Mouse (Mus musculus) hindbrain, embryonic 14.5 days (tissue): ENCODE results near the gene Vmn1r2. TPM values are rescaled to one million over a fixed set of nuclear protein-coding genes. Genes with fewer than 3 reads are reported as not detected.
"Not testable (repeated sequence)": the region's sequence is repeated elsewhere in the genome, so short reads cannot be mapped to it uniquely, and the experiment has no call there.

ENCODE experiments used
- ATAC-seq: fragments of 200-750 bp; cut with Nextera tagmentation; 2 replicates; pipeline ENCODE4 v1.8.0; 2017; ENCODE audit warnings: moderate number of reproducible peaks, mild to moderate bottlenecking, moderate TSS enrichment, moderate library complexity; ENCODE audit not compliant: low FRiP score
- DNase-seq: peaks from one replicate; pipeline ENCODE4 v3.0.0-alpha.2; 2015; ENCODE audit warnings: low spot score
- H3K27ac ChIP-seq: fragments of 300-500 bp; sonication (generic); 2 replicates; pipeline ENCODE4 v1.5.1; 2014; ENCODE audit warnings: mild to moderate bottlenecking, moderate library complexity
- H3K27me3 ChIP-seq: fragments of 300-500 bp; sonication (generic); 2 replicates; pipeline ENCODE4 v1.6.1; 2014; ENCODE audit warnings: mild to moderate bottlenecking, low read length, mixed read lengths; ENCODE audit not compliant: control insufficient read depth, insufficient read depth
- H3K36me3 ChIP-seq: fragments of 300-500 bp; sonication (generic); replicated peaks from 2 replicates; pipeline ENCODE4 v1.6.1; 2014; ENCODE audit not compliant: control insufficient read depth, insufficient read depth
- H3K4me1 ChIP-seq: fragments of 300-500 bp; sonication (generic); replicated peaks from 2 replicates; pipeline ENCODE4 v1.6.1; 2014; ENCODE audit warnings: antibody characterized with exemption, low read length, mixed read lengths; ENCODE audit not compliant: control insufficient read depth, insufficient read depth
- H3K4me2 ChIP-seq: fragments of 300-500 bp; sonication (generic); replicated peaks from 2 replicates; pipeline ENCODE4 v1.6.1; 2014; ENCODE audit warnings: mild to moderate bottlenecking, moderate library complexity
- H3K4me3 ChIP-seq: fragments of 300-500 bp; sonication (generic); replicated peaks from 2 replicates; pipeline ENCODE4 v1.5.1; 2014; ENCODE audit warnings: mild to moderate bottlenecking, low read length
- H3K9ac ChIP-seq: fragments of 300-500 bp; sonication (generic); 2 replicates; pipeline ENCODE4 v1.6.1; 2014
- H3K9me3 ChIP-seq: fragments of 300-500 bp; sonication (generic); 2 replicates; pipeline ENCODE4 v1.6.1; 2016; ENCODE audit warnings: low read length; ENCODE audit not compliant: control insufficient read depth
- WGBS: fragments of 180-500 bp; shearing (Covaris S2); extraction: QIAGEN DNeasy Blood & Tissue Kit; methylation state at CpG from one replicate; pipeline ENCODE4 v1.1.7; 2014; 5-methylcytosine and 5-hydroxymethylcytosine counted together
- polyA plus RNA-seq: library from polyadenylated mRNA; unstranded; fragments of >200 nt; fragmentation: Nextera tagmentation; extraction: Ambion mirVana; gene quantifications from 2 replicates; pipeline ENCODE4 v1.2.1, GENCODE M21; 2014

Gene Vmn1r2
- polyA plus RNA-seq, 1 experiment from 2014 or later: not detected

DNA sequence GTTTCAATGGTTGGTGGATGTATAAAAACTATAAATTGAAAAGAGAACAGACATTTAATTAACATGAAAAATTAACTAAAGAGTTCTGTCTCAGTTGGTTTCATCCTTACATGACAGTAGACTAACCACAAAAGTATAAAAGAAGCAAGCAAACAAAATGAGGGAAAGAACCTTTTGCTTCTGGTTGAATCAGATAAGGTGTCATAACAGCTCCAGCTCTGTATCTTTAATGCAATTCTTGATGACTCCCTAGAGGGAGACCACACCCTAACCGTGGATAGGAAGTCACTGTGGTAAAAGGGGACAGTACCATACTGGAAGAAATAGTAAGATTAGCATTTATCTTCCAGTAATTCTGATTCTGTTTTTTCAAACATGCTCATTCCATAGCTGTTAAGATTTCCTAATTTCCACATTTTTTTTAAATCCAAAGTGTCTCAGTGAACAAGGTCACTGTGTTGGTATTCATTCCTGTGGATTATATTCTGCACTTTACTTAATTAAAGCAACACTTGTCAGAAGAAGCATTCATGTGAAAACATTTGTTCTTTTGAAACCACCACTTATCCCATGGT lies 42.6 kb downstream of the Vmn1r2 start:
- not testable (repeated sequence) for H3K9ac ChIP-seq, H3K36me3 ChIP-seq, H3K4me1 ChIP-seq, H3K27me3 ChIP-seq, H3K27ac ChIP-seq, H3K4me2 ChIP-seq, H3K4me3 ChIP-seq, H3K9me3 ChIP-seq, ATAC-seq, DNase-seq
- WGBS: no CpG with 5 or more reads among the region's 1 CpGs

DNA sequence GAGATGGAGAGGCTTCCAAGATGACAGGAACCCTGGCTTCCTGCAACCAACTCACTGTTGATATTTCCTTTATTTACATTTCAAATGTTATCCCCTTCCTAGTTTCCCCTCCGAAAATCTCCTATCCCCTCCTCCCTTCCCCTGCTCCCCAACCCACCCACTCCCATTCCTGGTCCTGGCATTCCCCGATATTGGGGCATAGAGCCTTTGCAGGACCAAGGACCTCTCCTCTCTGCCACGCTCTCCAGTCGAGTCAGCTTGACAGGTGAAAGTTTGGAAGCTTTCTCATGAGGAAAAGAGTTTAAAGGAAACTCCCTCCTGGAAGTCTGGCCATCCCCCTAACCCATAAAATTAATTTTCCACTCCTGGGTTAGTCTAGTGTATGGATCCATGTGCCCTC lies 46.2 kb downstream of the Vmn1r2 start:
- H3K4me2 ChIP-seq, H3K27me3 ChIP-seq, H3K27ac ChIP-seq, H3K4me1 ChIP-seq, H3K9me3 ChIP-seq, H3K4me3 ChIP-seq, DNase-seq, ATAC-seq, H3K9ac ChIP-seq, H3K36me3 ChIP-seq: not testable (repeated sequence)
- WGBS: 89% methylated on average over 4 of the region's 4 CpGs

DNA sequence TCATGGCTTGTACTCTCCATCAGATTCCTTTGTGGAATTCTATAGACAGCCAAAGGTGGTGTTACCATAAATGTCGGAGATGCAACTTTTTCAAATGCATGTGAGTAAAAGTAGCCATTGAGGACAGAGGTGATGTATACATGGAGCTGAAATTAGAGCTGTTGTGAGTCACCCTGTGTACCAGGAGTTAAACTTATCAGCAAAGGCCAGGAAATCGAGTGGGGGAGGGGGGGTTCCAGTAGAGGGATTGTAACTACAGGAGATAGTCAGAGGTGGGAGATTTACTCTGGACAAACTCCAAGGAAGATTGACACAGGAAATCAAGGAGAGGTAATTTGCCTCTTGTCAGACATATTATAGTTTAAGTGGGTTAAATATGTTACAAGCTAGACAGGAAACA lies 49.3 kb downstream of the Vmn1r2 start:
- 75% methylated on average over 2 of the region's 2 CpGs for WGBS
- not testable (repeated sequence) for H3K27ac ChIP-seq, H3K4me2 ChIP-seq, H3K27me3 ChIP-seq, H3K36me3 ChIP-seq, ATAC-seq, H3K9ac ChIP-seq, H3K4me1 ChIP-seq, H3K4me3 ChIP-seq, DNase-seq, H3K9me3 ChIP-seq

Other genes starting within 250 kb of the Vmn1r2 start
- gene Vmn1r3, start 18.0 kb downstream of the Vmn1r2 start, polyA plus RNA-seq: not detected in 2 replicates